Mouse (Mus musculus): ENCODE data around the gene Il31ra. TPM values are rescaled to one million over a fixed set of nuclear protein-coding genes. Genes with fewer than 3 reads are reported as not detected.
"Not testable (repeated sequence)": the region's sequence is repeated elsewhere in the genome, so short reads cannot be mapped to it uniquely, and the experiment has no call there.

The Il31ra gene
- polyA plus RNA-seq, 1 experiment from 2014 or later, result 0.09 TPM

GRCm38 (mm10) chr13:112580590-112581320 lies 13.4 kb downstream of the Il31ra start:
- Histone ChIP-seq H3K4me3 (ENCODE audit: low read depth, low read length) (no peak overlapping the region), H3K36me3 (ENCODE audit: control insufficient read depth, insufficient read depth, low read length) (no peaks in the 10 kb centered on the region), H3K27me3 (replicated peaks; ENCODE audit: control insufficient read depth, insufficient read depth, low read length) (no peaks in the 10 kb centered on the region), H3K27ac (ENCODE audit: low read depth) (no peak overlapping the region), H3K4me1 (replicated peaks; ENCODE audit: control insufficient read depth, insufficient read depth, low read length) (peaks cover 7% of the 10 kb centered on the region; the same call in 1 of the 2 replicates), H3K9ac (ENCODE audit: low read length) (no peak overlapping the region), H3K4me2 (ENCODE audit: low read length) (no peak overlapping the region), H3K9me3 (ENCODE audit: control insufficient read depth, low read length) (no peaks in the 10 kb centered on the region)
- 34% methylated on average over 11 of the region's 11 CpGs for WGBS
- ATAC-seq (replicated peaks; ENCODE audit: low FRiP score, low TSS enrichment, low read depth) (no peak), DNase-seq (ENCODE audit: low spot score) (no peak)

GRCm38 (mm10) chr13:112578041-112578440 lies 16.1 kb downstream of the Il31ra start:
- WGBS, result 74% methylated on average over 11 of the region's 11 CpGs
- DNase-seq (ENCODE audit: low spot score); H3K4me1 ChIP-seq (replicated peaks; ENCODE audit: control insufficient read depth, insufficient read depth, low read length); H3K27ac ChIP-seq (ENCODE audit: low read depth); H3K4me3 ChIP-seq (ENCODE audit: low read depth, low read length); ATAC-seq (replicated peaks; ENCODE audit: low FRiP score, low TSS enrichment, low read depth); H3K36me3 ChIP-seq (ENCODE audit: control insufficient read depth, insufficient read depth, low read length); H3K9ac ChIP-seq (ENCODE audit: low read length); H3K27me3 ChIP-seq (replicated peaks; ENCODE audit: control insufficient read depth, insufficient read depth, low read length); H3K9me3 ChIP-seq (ENCODE audit: control insufficient read depth, low read length); H3K4me2 ChIP-seq (ENCODE audit: low read length): not testable (repeated sequence)

- ATAC-seq (replicated peaks; ENCODE audit: low FRiP score, low TSS enrichment, low read depth) (no peak), DNase-seq (ENCODE audit: low spot score) (no peak)
- no peak overlapping the region for H3K9ac ChIP-seq (ENCODE audit: low read length)
- no peak overlapping the region for H3K4me2 ChIP-seq (ENCODE audit: low read length)
- no peaks in the 10 kb centered on the region for H3K36me3 ChIP-seq (ENCODE audit: control insufficient read depth, insufficient read depth, low read length)
- no peaks in the 10 kb centered on the region for H3K27me3 ChIP-seq (replicated peaks; ENCODE audit: control insufficient read depth, insufficient read depth, low read length)
- H3K9me3 ChIP-seq (ENCODE audit: control insufficient read depth, low read length), result no peaks in the 10 kb centered on the region
- no peak overlapping the region for H3K4me3 ChIP-seq (ENCODE audit: low read depth, low read length)
- no peak overlapping the region for H3K27ac ChIP-seq (ENCODE audit: low read depth)
- H3K4me1 ChIP-seq (replicated peaks; ENCODE audit: control insufficient read depth, insufficient read depth, low read length), result no peaks in the 10 kb centered on the region
Measured at GRCm38 (mm10) chr13:112573800-112574199, 20.4 kb downstream of the Il31ra start.

- Histone ChIP-seq H3K9me3 (ENCODE audit: control insufficient read depth, low read length) (no peaks in the 10 kb centered on the region), H3K4me3 (ENCODE audit: low read depth, low read length) (no peak overlapping the region), H3K4me1 (replicated peaks; ENCODE audit: control insufficient read depth, insufficient read depth, low read length) (no peaks in the 10 kb centered on the region), H3K27me3 (replicated peaks; ENCODE audit: control insufficient read depth, insufficient read depth, low read length) (no peaks in the 10 kb centered on the region), H3K36me3 (ENCODE audit: control insufficient read depth, insufficient read depth, low read length) (no peaks in the 10 kb centered on the region), H3K4me2 (ENCODE audit: low read length) (no peak overlapping the region), H3K9ac (ENCODE audit: low read length) (no peak overlapping the region), H3K27ac (ENCODE audit: low read depth) (no peak overlapping the region)
- DNase-seq (ENCODE audit: low spot score) (no peak), ATAC-seq (replicated peaks; ENCODE audit: low FRiP score, low TSS enrichment, low read depth) (no peak)
- 64% methylated on average over 5 of the region's 5 CpGs for WGBS
Measured at GRCm38 (mm10) chr13:112570768-112571167, 23.4 kb downstream of the Il31ra start.

- DNase-seq (ENCODE audit: low spot score) (no peak), ATAC-seq (replicated peaks; ENCODE audit: low FRiP score, low TSS enrichment, low read depth) (no peak)
- Histone ChIP-seq H3K4me1 (replicated peaks; ENCODE audit: control insufficient read depth, insufficient read depth, low read length) (no peaks in the 10 kb centered on the region), H3K27ac (ENCODE audit: low read depth) (no peak overlapping the region), H3K4me3 (ENCODE audit: low read depth, low read length) (no peak overlapping the region), H3K9me3 (ENCODE audit: control insufficient read depth, low read length) (no peaks in the 10 kb centered on the region), H3K27me3 (replicated peaks; ENCODE audit: control insufficient read depth, insufficient read depth, low read length) (no peaks in the 10 kb centered on the region), H3K9ac (ENCODE audit: low read length) (no peak overlapping the region), H3K4me2 (ENCODE audit: low read length) (no peak overlapping the region), H3K36me3 (ENCODE audit: control insufficient read depth, insufficient read depth, low read length) (no peaks in the 10 kb centered on the region)
- 41% methylated on average over 4 of the region's 4 CpGs for WGBS
Measured at GRCm38 (mm10) chr13:112569606-112570005, 24.6 kb downstream of the Il31ra start.

GRCm38 (mm10) chr13:112560554-112561138 lies 33.5 kb downstream of the Il31ra start:
- DNase-seq (ENCODE audit: low spot score), result no peak
- 86% methylated on average over 6 of the region's 6 CpGs for WGBS
- Histone ChIP-seq H3K9ac (ENCODE audit: low read length) (no peak overlapping the region), H3K27ac (ENCODE audit: low read depth) (no peak overlapping the region), H3K27me3 (replicated peaks; ENCODE audit: control insufficient read depth, insufficient read depth, low read length) (no peaks in the 10 kb centered on the region), H3K4me2 (ENCODE audit: low read length) (no peak overlapping the region), H3K4me3 (ENCODE audit: low read depth, low read length) (no peak overlapping the region), H3K36me3 (ENCODE audit: control insufficient read depth, insufficient read depth, low read length) (no peaks in the 10 kb centered on the region), H3K4me1 (replicated peaks; ENCODE audit: control insufficient read depth, insufficient read depth, low read length) (no peaks in the 10 kb centered on the region), H3K9me3 (ENCODE audit: control insufficient read depth, low read length) (no peaks in the 10 kb centered on the region)
- ATAC-seq (replicated peaks; ENCODE audit: low FRiP score, low TSS enrichment, low read depth), result no peak

- no peaks in the 10 kb centered on the region for H3K36me3 ChIP-seq (ENCODE audit: control insufficient read depth, insufficient read depth, low read length)
- no peaks in the 10 kb centered on the region for H3K4me1 ChIP-seq (replicated peaks; ENCODE audit: control insufficient read depth, insufficient read depth, low read length)
- ATAC-seq (replicated peaks; ENCODE audit: low FRiP score, low TSS enrichment, low read depth), result no peak
- 51% methylated on average over 2 of the region's 2 CpGs for WGBS
- H3K9ac ChIP-seq (ENCODE audit: low read length), result no peak overlapping the region
- no peak overlapping the region for H3K4me2 ChIP-seq (ENCODE audit: low read length)
- no peaks in the 10 kb centered on the region for H3K27me3 ChIP-seq (replicated peaks; ENCODE audit: control insufficient read depth, insufficient read depth, low read length)
- no peak overlapping the region for H3K27ac ChIP-seq (ENCODE audit: low read depth)
- H3K9me3 ChIP-seq (ENCODE audit: control insufficient read depth, low read length), result no peaks in the 10 kb centered on the region
- no peak for DNase-seq (ENCODE audit: low spot score)
- no peak overlapping the region for H3K4me3 ChIP-seq (ENCODE audit: low read depth, low read length)
Measured at GRCm38 (mm10) chr13:112556501-112556900, 37.7 kb downstream of the Il31ra start.

GRCm38 (mm10) chr13:112553304-112553703 lies 40.9 kb downstream of the Il31ra start:
- Histone ChIP-seq H3K9me3 (ENCODE audit: control insufficient read depth, low read length) (no peaks in the 10 kb centered on the region), H3K27me3 (replicated peaks; ENCODE audit: control insufficient read depth, insufficient read depth, low read length) (no peaks in the 10 kb centered on the region), H3K9ac (ENCODE audit: low read length) (no peak overlapping the region), H3K4me3 (ENCODE audit: low read depth, low read length) (no peak overlapping the region), H3K4me1 (replicated peaks; ENCODE audit: control insufficient read depth, insufficient read depth, low read length) (no peaks in the 10 kb centered on the region), H3K36me3 (ENCODE audit: control insufficient read depth, insufficient read depth, low read length) (no peaks in the 10 kb centered on the region), H3K4me2 (ENCODE audit: low read length) (no peak overlapping the region), H3K27ac (ENCODE audit: low read depth) (no peak overlapping the region)
- 90% methylated on average over 5 of the region's 5 CpGs for WGBS
- ATAC-seq (replicated peaks; ENCODE audit: low FRiP score, low TSS enrichment, low read depth) (no peak), DNase-seq (ENCODE audit: low spot score) (no peak)
